Mouse (Mus musculus): ENCODE results near the gene Pmf1. TPM values are rescaled to one million over a fixed set of nuclear protein-coding genes. Genes with fewer than 3 reads are reported as not detected.

Pmf1 gene
- polyA plus RNA-seq, 1 experiment from 2014 or later = 45.1 TPM

- H3K9ac ChIP-seq (replicated peaks; ENCODE audit: low read depth, low read length) = no peak overlapping the region
- ATAC-seq = no peak
- no peak overlapping the region for H3K4me3 ChIP-seq (replicated peaks; ENCODE audit: low read length)
- no peak overlapping the region for H3K27ac ChIP-seq (ENCODE audit: low read length)
- H3K36me3 ChIP-seq (ENCODE audit: control insufficient read depth, insufficient read depth) = peaks cover 8% of the 10 kb centered on the region
- H3K4me2 ChIP-seq (ENCODE audit: low read length) = no peak overlapping the region
- 0 out of 2 replicates have a peak, but pooled peaks cover 6% of the 10 kb centered on the region for H3K9me3 ChIP-seq (ENCODE audit: control insufficient read depth, low read length)
- H3K27me3 ChIP-seq (replicated peaks; ENCODE audit: control insufficient read depth, insufficient read depth, low read length) = no peaks in the 10 kb centered on the region; the same call in 1 of the 2 replicates
- no peaks in the 10 kb centered on the region for H3K4me1 ChIP-seq (replicated peaks; ENCODE audit: control insufficient read depth, insufficient read depth, low read length)
- WGBS = 46% methylated on average over 34 of the region's 34 CpGs
These were observed 44.3 kb downstream of the Pmf1 start for GRCm38 (mm10) chr3:88365705-88366361.

DNA sequence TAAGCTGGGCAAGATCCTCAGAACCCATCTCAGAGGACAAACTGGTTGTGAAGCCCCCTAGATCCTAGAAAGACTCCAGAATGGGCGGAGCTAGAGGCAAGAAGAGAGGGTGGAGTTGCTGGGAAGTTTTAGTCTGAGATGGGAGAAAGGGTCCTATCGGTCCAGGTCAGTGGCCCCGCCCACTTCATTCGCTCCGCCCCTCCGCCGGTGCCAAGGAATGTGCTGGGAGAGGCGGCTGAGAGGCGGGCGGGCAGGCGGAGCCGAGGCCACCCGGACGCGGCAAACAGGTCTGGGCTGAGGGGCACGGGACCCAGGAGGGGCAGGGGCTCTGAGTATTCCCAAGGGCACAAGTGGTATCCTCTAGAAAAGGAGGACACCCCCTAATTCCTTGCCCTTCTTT is 45.8 kb downstream of the Pmf1 start, which contains the start of gene Paqr6:
Gene Paqr6 (plus strand): TSS at position 248 of the 400 bp plus-strand sequence.
- Histone ChIP-seq H3K9ac (replicated peaks; ENCODE audit: low read depth, low read length) (no peak within 1 kb of the TSS), H3K27me3 (replicated peaks; ENCODE audit: control insufficient read depth, insufficient read depth, low read length) (no peaks in the 10 kb centered on the region; the same call in 1 of the 2 replicates), H3K27ac (ENCODE audit: low read length) (no peak within 1 kb of the TSS), H3K4me2 (ENCODE audit: low read length) (no peak within 1 kb of the TSS), H3K4me3 (replicated peaks; ENCODE audit: low read length) (no peak within 1 kb of the TSS), H3K36me3 (ENCODE audit: control insufficient read depth, insufficient read depth) (peaks cover 21% of the 10 kb centered on the region), H3K9me3 (ENCODE audit: control insufficient read depth, low read length) (no peaks in the 10 kb centered on the region), H3K4me1 (replicated peaks; ENCODE audit: control insufficient read depth, insufficient read depth, low read length) (no peaks in the 10 kb centered on the region)
- 6% methylated on average over 14 of the region's 16 CpGs for WGBS
- ATAC-seq = no peak

GRCm38 (mm10) chr3:88363700-88364099 is 46.4 kb downstream of the Pmf1 start:
- Histone ChIP-seq H3K4me2 (ENCODE audit: low read length) (no peak overlapping the region), H3K4me1 (replicated peaks; ENCODE audit: control insufficient read depth, insufficient read depth, low read length) (no peaks in the 10 kb centered on the region), H3K27ac (ENCODE audit: low read length) (no peak overlapping the region), H3K9me3 (ENCODE audit: control insufficient read depth, low read length) (no peaks in the 10 kb centered on the region), H3K27me3 (replicated peaks; ENCODE audit: control insufficient read depth, insufficient read depth, low read length) (no peaks in the 10 kb centered on the region; the same call in 1 of the 2 replicates), H3K4me3 (replicated peaks; ENCODE audit: low read length) (no peak overlapping the region), H3K9ac (replicated peaks; ENCODE audit: low read depth, low read length) (no peak overlapping the region), H3K36me3 (ENCODE audit: control insufficient read depth, insufficient read depth) (peaks cover 24% of the 10 kb centered on the region)
- WGBS = 37% methylated on average over 4 of the region's 4 CpGs
- no peak for ATAC-seq

DNA sequence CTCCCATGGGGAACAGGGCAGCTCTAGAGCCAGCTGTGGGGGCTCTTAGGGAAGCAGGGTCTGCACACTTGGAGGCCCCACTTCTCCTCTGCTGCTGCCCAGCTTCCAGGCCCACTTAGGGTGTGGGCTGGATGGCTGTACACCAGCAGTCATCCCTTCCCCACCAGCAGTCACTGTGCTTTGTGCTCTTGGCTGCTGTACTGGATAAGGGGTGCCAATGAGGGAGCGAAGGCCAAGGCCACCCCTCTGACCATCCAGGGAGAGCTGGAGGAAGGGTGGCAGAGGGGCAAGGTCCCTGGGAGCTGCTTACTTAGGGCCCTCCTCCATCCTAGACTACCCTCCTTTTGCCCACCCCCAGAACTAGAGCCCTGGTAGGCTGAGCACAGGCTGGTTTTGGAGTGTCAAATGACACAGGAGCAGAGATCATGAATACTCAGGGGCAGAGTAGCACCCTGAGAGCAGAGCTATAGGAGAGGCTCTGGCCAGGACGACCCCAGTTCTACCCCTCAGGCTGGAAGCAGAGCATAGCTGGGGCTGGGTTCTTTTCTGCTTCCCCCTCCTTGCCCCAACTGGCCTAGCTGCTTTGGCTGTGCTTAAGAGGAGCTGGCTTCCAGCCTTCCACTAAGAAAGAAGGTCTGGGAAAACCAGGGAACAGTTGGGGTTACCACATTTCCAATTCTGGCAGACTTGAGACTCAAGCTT is 48.4 kb downstream of the Pmf1 start:
- H3K27ac ChIP-seq (ENCODE audit: low read length) = no peak overlapping the region

GRCm38 (mm10) chr3:88361096-88361495 is 49.0 kb downstream of the Pmf1 start:
- ATAC-seq = no peak
- H3K4me2 ChIP-seq (ENCODE audit: low read length) = no peak overlapping the region
- no peaks in the 10 kb centered on the region for H3K4me1 ChIP-seq (replicated peaks; ENCODE audit: control insufficient read depth, insufficient read depth, low read length)
- H3K9ac ChIP-seq (replicated peaks; ENCODE audit: low read depth, low read length) = no peak overlapping the region
- no peak overlapping the region for H3K4me3 ChIP-seq (replicated peaks; ENCODE audit: low read length)
- no peaks in the 10 kb centered on the region for H3K9me3 ChIP-seq (ENCODE audit: control insufficient read depth, low read length)
- H3K27me3 ChIP-seq (replicated peaks; ENCODE audit: control insufficient read depth, insufficient read depth, low read length) = no peaks in the 10 kb centered on the region; the same call in 1 of the 2 replicates
- WGBS = 78% methylated on average over 6 of the region's 6 CpGs
- H3K27ac ChIP-seq (ENCODE audit: low read length) = no peak overlapping the region
- peaks cover 44% of the 10 kb centered on the region for H3K36me3 ChIP-seq (ENCODE audit: control insufficient read depth, insufficient read depth)

More for the DNA sequence above, 48.4 kb downstream of the Pmf1 start:
- Histone ChIP-seq H3K9me3 (ENCODE audit: control insufficient read depth, low read length) (no peaks in the 10 kb centered on the region), H3K4me3 (replicated peaks; ENCODE audit: low read length) (no peak overlapping the region), H3K4me2 (ENCODE audit: low read length) (no peak overlapping the region), H3K4me1 (replicated peaks; ENCODE audit: control insufficient read depth, insufficient read depth, low read length) (no peaks in the 10 kb centered on the region), H3K36me3 (ENCODE audit: control insufficient read depth, insufficient read depth) (peaks cover 37% of the 10 kb centered on the region), H3K9ac (replicated peaks; ENCODE audit: low read depth, low read length) (no peak overlapping the region), H3K27me3 (replicated peaks; ENCODE audit: control insufficient read depth, insufficient read depth, low read length) (no peaks in the 10 kb centered on the region; the same call in 1 of the 2 replicates)
- ATAC-seq = no peak
- WGBS = 94% methylated on average over 2 of the region's 2 CpGs

DNA sequence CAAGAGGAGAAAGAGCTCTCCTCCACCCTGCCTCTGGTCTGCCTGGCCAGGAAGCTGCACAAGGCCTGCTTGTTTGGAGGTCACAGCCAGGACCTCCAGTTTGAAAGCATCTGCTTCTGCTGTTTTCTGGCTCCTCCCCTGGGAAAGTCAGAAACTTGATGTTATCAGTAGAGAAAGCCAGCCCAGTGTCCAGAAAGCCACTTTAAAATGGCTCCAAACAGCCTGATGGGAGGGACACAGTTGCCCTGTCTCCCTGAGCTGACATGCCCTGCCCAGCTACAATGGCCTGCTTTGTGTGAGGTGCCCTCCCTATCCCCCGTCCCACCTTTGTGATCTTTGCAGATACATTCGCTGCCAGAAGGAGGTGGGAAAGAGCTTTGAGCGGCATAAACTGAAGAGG is 50.1 kb downstream of the Pmf1 start:
- Histone ChIP-seq H3K9ac (replicated peaks; ENCODE audit: low read depth, low read length) (no peak overlapping the region), H3K36me3 (ENCODE audit: control insufficient read depth, insufficient read depth) (peaks cover 55% of the 10 kb centered on the region), H3K4me1 (replicated peaks; ENCODE audit: control insufficient read depth, insufficient read depth, low read length) (no peaks in the 10 kb centered on the region), H3K27me3 (replicated peaks; ENCODE audit: control insufficient read depth, insufficient read depth, low read length) (no peaks in the 10 kb centered on the region), H3K27ac (ENCODE audit: low read length) (no peak overlapping the region), H3K9me3 (ENCODE audit: control insufficient read depth, low read length) (no peaks in the 10 kb centered on the region), H3K4me2 (ENCODE audit: low read length) (no peak overlapping the region), H3K4me3 (replicated peaks; ENCODE audit: low read length) (no peak overlapping the region)
- ATAC-seq = no peak
- 63% methylated on average over 3 of the region's 3 CpGs for WGBS

GRCm38 (mm10) chr3:88359584-88359983 is 50.5 kb downstream of the Pmf1 start:
- no peaks in the 10 kb centered on the region for H3K4me1 ChIP-seq (replicated peaks; ENCODE audit: control insufficient read depth, insufficient read depth, low read length)
- no peak overlapping the region for H3K4me2 ChIP-seq (ENCODE audit: low read length)
- 75% methylated on average over 5 of the region's 5 CpGs for WGBS
- H3K27ac ChIP-seq (ENCODE audit: low read length) = no peak overlapping the region
- H3K27me3 ChIP-seq (replicated peaks; ENCODE audit: control insufficient read depth, insufficient read depth, low read length) = no peaks in the 10 kb centered on the region
- H3K9me3 ChIP-seq (ENCODE audit: control insufficient read depth, low read length) = no peaks in the 10 kb centered on the region
- H3K4me3 ChIP-seq (replicated peaks; ENCODE audit: low read length) = no peak overlapping the region
- ATAC-seq = no peak
- H3K9ac ChIP-seq (replicated peaks; ENCODE audit: low read depth, low read length) = no peak overlapping the region
- H3K36me3 ChIP-seq (ENCODE audit: control insufficient read depth, insufficient read depth) = peaks cover 59% of the 10 kb centered on the region

GRCm38 (mm10) chr3:88354396-88355165 is 55.5 kb downstream of the Pmf1 start:
- WGBS = 95% methylated on average over 8 of the region's 8 CpGs
- Histone ChIP-seq H3K4me3 (replicated peaks; ENCODE audit: low read length) (no peak overlapping the region), H3K27ac (ENCODE audit: low read length) (no peak overlapping the region), H3K36me3 (ENCODE audit: control insufficient read depth, insufficient read depth) (peaks cover 76% of the 10 kb centered on the region), H3K4me1 (replicated peaks; ENCODE audit: control insufficient read depth, insufficient read depth, low read length) (no peaks in the 10 kb centered on the region), H3K9me3 (ENCODE audit: control insufficient read depth, low read length) (no peaks in the 10 kb centered on the region), H3K4me2 (ENCODE audit: low read length) (no peak overlapping the region), H3K9ac (replicated peaks; ENCODE audit: low read depth, low read length) (no peak overlapping the region), H3K27me3 (replicated peaks; ENCODE audit: control insufficient read depth, insufficient read depth, low read length) (no peaks in the 10 kb centered on the region)
- ATAC-seq = no peak

DNA sequence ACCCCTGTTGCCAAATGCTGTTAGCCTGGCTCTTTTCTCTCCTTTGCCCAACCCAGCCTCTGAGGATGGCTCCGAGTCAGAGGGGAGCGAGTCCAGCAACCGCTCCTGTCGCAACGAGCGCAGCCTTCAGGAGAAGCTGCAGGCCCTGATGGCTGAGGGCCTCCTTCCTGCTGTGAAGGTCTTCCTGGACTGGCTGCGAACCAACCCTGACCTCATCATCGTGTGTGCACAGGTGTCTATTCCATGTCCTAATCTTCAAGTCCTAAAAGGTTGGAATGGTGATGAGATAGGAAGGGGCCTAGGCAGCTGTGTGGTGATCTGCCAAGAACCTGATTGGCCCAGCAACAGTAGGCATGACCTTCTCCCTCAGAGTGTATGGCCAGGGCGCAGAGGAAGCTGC is 57.2 kb downstream of the Pmf1 start:
- H3K27ac ChIP-seq (ENCODE audit: low read length) = no peak overlapping the region
- no peak overlapping the region for H3K9ac ChIP-seq (replicated peaks; ENCODE audit: low read depth, low read length)
- no peaks in the 10 kb centered on the region for H3K27me3 ChIP-seq (replicated peaks; ENCODE audit: control insufficient read depth, insufficient read depth, low read length)
- H3K9me3 ChIP-seq (ENCODE audit: control insufficient read depth, low read length) = no peaks in the 10 kb centered on the region
- H3K4me1 ChIP-seq (replicated peaks; ENCODE audit: control insufficient read depth, insufficient read depth, low read length) = no peaks in the 10 kb centered on the region
- no peak overlapping the region for H3K4me2 ChIP-seq (ENCODE audit: low read length)
- WGBS = 94% methylated on average over 9 of the region's 9 CpGs
- H3K36me3 ChIP-seq (ENCODE audit: control insufficient read depth, insufficient read depth) = peaks cover 74% of the 10 kb centered on the region
- no peak overlapping the region for H3K4me3 ChIP-seq (replicated peaks; ENCODE audit: low read length)
- ATAC-seq = no peak

Data from forebrain, embryonic 16.5 days (tissue).